Mouse (Mus musculus): ENCODE results near the gene Zfp966.
"Not testable (repeated sequence)": the region's sequence is repeated elsewhere in the genome, so short reads cannot be mapped to it uniquely, and the experiment has no call there.

Gene Zfp966

DNA sequence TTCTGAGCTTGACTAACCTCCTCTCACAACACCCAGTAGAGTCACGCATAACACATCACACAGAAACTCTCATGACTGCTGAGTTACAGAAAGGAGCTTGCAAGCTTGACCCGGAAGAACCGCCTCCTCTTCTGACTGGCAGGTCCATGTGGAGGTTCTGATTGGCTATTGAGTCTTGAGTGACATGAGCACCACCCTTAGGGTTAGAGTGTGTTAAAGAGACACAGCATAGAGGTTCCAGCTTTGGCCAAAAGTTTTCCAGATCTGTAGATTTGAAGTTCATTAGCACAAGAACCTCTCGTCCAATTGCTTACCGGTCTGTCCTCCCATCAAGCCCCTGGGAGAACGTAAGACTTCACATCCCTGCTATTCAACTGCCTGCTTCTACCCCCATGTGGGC lies at the start of gene Zfp966:
TSS of gene Zfp966 (minus strand) at position 101 of the 400 bp plus-strand sequence.
- not testable (repeated sequence) for DNase-seq

DNA sequence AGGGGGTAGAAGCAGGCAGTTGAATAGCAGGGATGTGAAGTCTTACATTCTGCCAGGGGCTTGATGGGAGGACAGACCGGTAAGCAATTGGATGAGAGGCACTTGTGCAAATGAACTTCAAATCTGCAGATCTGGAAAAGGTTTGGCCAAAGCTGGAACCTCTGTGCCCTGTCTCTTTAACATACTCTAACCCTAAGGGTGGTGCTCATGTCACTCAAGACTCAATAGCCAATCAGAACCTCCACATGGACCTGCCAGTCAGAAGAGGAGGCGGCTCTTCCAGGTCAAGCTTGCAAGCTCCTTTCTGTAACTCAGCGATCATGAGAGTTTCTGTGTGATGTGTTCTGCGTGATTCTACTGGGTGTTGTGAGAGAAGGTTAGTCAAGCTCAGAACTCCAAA lies 34.1 kb upstream of the Zfp966 start, which contains the start of gene Gm2026:
TSS of gene Gm2026 (plus strand) at position 301 of the 400 bp plus-strand sequence.
- not testable (repeated sequence) for DNase-seq

- not testable (repeated sequence) for DNase-seq
Measured at GRCm38 (mm10) chr2:175869024-175869423, 61.9 kb downstream of the Zfp966 start, which contains the start of gene Gm6710. TSS of gene Gm6710 (plus strand) at chr2:175869219.

Measured in thymus, postnatal 14 days (tissue).